Mouse (Mus musculus) ES-Bruce4 (cell line): ENCODE measurements around the gene Far1. TPM values are rescaled to one million over a fixed set of nuclear protein-coding genes. Genes with fewer than 3 reads are reported as not detected.

Source experiments
- H3K27ac ChIP-seq: 2 replicates; pipeline ENCODE4 v1.5.1; 2012; ENCODE audit warnings: low read length, inconsistent platforms; ENCODE audit not compliant: insufficient read depth
- H3K27me3 ChIP-seq: 2 replicates; pipeline ENCODE4 v1.6.1; 2012; ENCODE audit warnings: mild to moderate bottlenecking, low read length, inconsistent platforms; ENCODE audit not compliant: control insufficient read depth, poor library complexity, insufficient read depth, severe bottlenecking
- H3K36me3 ChIP-seq: 2 replicates; pipeline ENCODE4 v1.6.1; 2012; ENCODE audit warnings: inconsistent platforms, mild to moderate bottlenecking, low read length, moderate library complexity; ENCODE audit not compliant: control insufficient read depth, poor library complexity, insufficient read depth, severe bottlenecking
- H3K4me1 ChIP-seq: one replicate; pipeline ENCODE4 v1.8.1; 2011; ENCODE audit warnings: low read length; ENCODE audit not compliant: control insufficient read depth, insufficient read depth
- H3K4me3 ChIP-seq: 2 replicates; pipeline ENCODE4 v1.5.1; 2011; ENCODE audit warnings: low read depth, mild to moderate bottlenecking, low read length
- H3K9ac ChIP-seq: 2 replicates; pipeline ENCODE4 v1.6.1; 2012; ENCODE audit warnings: low read depth, mild to moderate bottlenecking, inconsistent platforms; ENCODE audit not compliant: poor library complexity, severe bottlenecking
- H3K9me3 ChIP-seq: replicated peaks from 2 replicates; pipeline ENCODE4 v1.6.1; 2012; ENCODE audit warnings: mild to moderate bottlenecking, low read length, inconsistent platforms; ENCODE audit not compliant: control insufficient read depth, poor library complexity, insufficient read depth, severe bottlenecking
- CTCF ChIP-seq: IDR thresholded peaks from one replicate; pipeline ENCODE4 v1.8.1; 2011; ENCODE audit warnings: low read depth, low read length
- EP300 ChIP-seq: IDR thresholded peaks from 2 replicates; pipeline ENCODE4 v1.6.1; 2011; ENCODE audit warnings: low read depth, low read length; ENCODE audit not compliant: insufficient read depth
- POLR2A ChIP-seq: IDR thresholded peaks from one replicate; pipeline ENCODE4 v1.8.1; 2011; ENCODE audit warnings: low read length; ENCODE audit not compliant: insufficient read depth
- polyA plus RNA-seq: library from polyadenylated mRNA; stranded (reverse); fragments of >200 nt; gene quantifications from 2 replicates; pipeline ENCODE4 v1.2.4, GENCODE M21; 2011; ENCODE audit warnings: low read depth; ENCODE audit not compliant: missing spikeins, insufficient read depth, insufficient read length

Far1 gene
- polyA plus RNA-seq, 1 experiment = 117 TPM

DNA sequence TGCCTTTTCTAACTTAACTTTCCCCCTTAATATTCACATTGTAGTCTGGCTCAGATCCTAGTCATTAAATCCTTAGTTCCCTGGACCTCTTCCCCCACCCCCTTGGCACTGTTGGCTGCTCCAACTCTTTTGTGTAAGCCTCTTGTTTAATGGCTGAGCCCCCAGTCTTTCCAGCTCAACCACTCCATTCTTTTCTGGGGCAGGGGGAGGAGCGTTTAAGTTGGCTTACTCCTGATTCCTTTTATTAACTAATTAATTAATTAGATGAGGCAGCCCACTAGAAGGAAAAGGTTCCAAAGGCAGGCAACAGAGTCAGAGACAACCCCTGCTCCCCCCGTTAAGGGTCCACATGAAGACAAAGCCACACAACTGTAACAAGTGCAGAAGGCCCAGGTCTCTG, 68.5 kb downstream of the Far1 start:
- TF ChIP-seq POLR2A (no peak), EP300 (no peak), CTCF (no peak)
- H3K27me3 ChIP-seq = no peaks in the 10 kb centered on the region
- no peak overlapping the region for H3K9ac ChIP-seq
- no peak overlapping the region for H3K4me3 ChIP-seq
- H3K9me3 ChIP-seq = no peaks in the 10 kb centered on the region
- no peak overlapping the region for H3K27ac ChIP-seq
- no peaks in the 10 kb centered on the region for H3K36me3 ChIP-seq
- H3K4me1 ChIP-seq = no peaks in the 10 kb centered on the region

DNA sequence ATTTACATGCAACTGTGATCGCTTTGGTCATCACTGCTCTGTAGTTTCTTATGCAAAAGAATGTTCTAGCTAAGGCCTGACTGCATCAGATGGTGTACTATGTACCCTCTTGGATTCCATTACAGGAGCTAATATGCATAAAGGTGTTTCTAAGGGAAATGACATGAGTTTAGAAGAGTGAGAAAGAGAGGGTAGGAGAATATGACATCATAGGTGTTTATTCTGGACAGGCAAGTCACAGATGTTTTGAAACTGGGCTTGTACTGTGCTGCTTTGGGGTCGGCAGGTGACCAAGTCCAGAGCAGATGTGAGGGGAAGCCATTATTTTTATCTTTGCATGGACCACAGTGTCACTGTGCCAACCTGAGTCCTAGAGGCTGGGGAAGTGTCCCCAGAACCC, 75.6 kb downstream of the Far1 start:
- no peak overlapping the region for H3K4me3 ChIP-seq
- no peaks in the 10 kb centered on the region for H3K27me3 ChIP-seq
- H3K9me3 ChIP-seq = no peaks in the 10 kb centered on the region
- no peaks in the 10 kb centered on the region for H3K4me1 ChIP-seq
- TF ChIP-seq CTCF (no peak), EP300 (no peak), POLR2A (no peak)
- no peak overlapping the region for H3K9ac ChIP-seq
- H3K27ac ChIP-seq = no peak overlapping the region
- H3K36me3 ChIP-seq = no peaks in the 10 kb centered on the region

DNA sequence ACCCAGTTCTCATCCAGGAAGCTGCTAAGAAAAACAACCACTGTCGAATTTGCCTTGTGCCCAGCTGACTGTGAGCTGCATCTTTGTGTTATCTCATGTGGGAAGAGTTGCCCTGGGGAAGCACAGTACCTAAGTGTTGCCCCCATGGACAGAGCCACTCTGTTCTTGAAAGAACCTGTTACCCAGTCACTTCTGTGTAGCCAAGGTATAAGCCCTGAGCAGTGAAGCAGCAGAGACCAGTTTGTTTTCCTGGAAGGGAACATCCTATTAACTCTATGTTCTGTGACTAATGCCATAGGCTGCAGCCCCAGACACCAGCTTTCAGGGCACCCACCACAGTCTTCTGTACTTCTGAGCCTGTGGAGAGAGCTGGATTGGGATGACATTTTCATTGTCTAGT, 76.7 kb downstream of the Far1 start:
- H3K27ac ChIP-seq = no peak overlapping the region
- H3K9ac ChIP-seq = no peak overlapping the region
- H3K27me3 ChIP-seq = no peaks in the 10 kb centered on the region
- H3K4me3 ChIP-seq = no peak overlapping the region
- TF ChIP-seq EP300 (no peak), CTCF (no peak), POLR2A (no peak)
- no peaks in the 10 kb centered on the region for H3K36me3 ChIP-seq
- no peaks in the 10 kb centered on the region for H3K4me1 ChIP-seq
- H3K9me3 ChIP-seq = no peaks in the 10 kb centered on the region

DNA sequence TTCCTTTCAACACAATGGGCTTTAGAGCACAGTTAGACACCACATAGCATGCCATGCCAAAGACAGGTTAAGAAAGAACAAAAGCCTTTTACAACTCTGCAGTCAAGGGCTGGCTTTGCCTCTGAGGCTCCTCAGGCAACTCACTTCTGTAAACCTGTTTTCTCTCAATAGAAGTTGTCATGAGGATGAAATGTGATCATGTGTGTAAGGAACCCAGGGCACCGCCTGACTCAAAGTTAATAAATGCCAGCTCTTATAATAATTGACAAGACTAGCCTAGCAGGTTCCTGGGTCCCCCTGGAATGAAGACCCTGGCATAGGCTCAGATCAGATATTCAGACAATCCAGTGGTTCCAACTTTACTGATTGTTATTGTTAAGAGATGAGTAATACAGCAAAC, 77.5 kb downstream of the Far1 start:
- Histone ChIP-seq H3K9me3 (no peaks in the 10 kb centered on the region), H3K9ac (no peak overlapping the region), H3K36me3 (no peaks in the 10 kb centered on the region), H3K4me1 (no peaks in the 10 kb centered on the region), H3K4me3 (no peak overlapping the region), H3K27me3 (no peaks in the 10 kb centered on the region), H3K27ac (no peak overlapping the region)
- TF ChIP-seq CTCF (no peak), EP300 (no peak), POLR2A (no peak)

DNA sequence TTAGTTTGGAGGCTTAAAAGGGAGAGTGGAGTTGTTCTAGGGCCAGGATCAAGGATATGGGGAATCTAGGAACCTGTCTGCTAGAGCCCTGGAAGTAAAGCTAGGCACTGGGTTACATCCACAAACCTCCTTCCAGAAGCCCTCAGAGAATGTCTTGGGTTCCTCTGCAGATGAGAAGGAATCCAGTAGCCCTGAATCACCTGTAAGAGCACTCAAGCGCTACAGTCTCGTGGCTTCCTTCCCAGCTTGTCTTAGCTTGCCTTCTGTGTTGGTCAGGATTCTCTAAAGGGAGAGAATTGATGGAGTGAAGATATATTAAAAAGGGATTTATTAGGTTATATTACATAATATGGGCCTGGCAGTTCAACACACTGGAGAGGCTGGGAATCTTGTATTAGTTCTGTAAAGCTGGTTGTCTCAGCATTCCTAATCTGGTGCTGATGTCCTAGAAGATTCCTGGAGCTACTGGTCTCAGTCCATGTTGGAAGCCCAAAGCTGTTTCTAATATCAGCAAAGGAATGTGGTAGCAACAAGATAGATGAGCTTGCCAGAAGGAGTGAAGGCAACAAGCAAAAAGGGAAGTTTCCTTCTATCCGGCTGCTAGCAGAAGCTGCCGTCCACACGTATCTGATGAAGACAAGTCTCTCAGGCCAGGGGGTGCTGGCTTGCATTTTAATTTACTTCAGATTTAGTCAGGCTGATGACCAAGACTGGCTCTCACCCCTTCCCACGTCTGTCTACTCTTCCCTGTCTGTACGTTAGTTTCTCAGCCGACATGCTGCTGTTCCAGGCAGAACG, 78.1 kb downstream of the Far1 start:
- H3K4me1 ChIP-seq = no peaks in the 10 kb centered on the region
- no peak overlapping the region for H3K27ac ChIP-seq
- H3K9ac ChIP-seq = no peak overlapping the region
- no peaks in the 10 kb centered on the region for H3K36me3 ChIP-seq
- no peak overlapping the region for H3K4me3 ChIP-seq
- no peaks in the 10 kb centered on the region for H3K27me3 ChIP-seq
- H3K9me3 ChIP-seq = no peaks in the 10 kb centered on the region
- no peak for TF ChIP-seq EP300
- TF ChIP-seq CTCF = no peak
- TF ChIP-seq POLR2A = no peak

DNA sequence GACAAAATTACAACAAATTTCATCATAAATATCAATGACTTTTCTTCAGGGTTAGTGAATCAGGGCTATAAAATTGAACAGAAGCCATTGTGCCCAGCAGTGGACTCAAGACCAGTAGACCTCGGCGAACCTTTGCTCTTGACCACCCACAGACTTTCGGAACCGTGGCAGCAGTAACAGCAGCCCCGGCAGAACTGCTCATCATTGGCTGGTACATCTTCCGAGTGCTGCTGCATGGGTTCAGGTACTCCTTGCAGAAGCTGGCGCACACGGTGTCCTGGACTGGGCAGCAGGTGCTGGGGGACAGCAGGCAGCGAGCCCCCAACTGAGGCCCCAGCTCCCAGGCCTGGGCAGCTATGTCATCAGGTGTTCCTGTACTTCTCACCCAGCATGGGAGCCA, 79.1 kb downstream of the Far1 start:
- H3K36me3 ChIP-seq = no peaks in the 10 kb centered on the region
- no peak overlapping the region for H3K9ac ChIP-seq
- no peaks in the 10 kb centered on the region for H3K27me3 ChIP-seq
- TF ChIP-seq EP300 (no peak), POLR2A (no peak), CTCF (no peak)
- no peaks in the 10 kb centered on the region for H3K4me1 ChIP-seq
- no peaks in the 10 kb centered on the region for H3K9me3 ChIP-seq
- no peak overlapping the region for H3K27ac ChIP-seq
- no peak overlapping the region for H3K4me3 ChIP-seq
